Mouse (Mus musculus) lung, adult 2 months (tissue): ENCODE results near the gene Tmem45b.

ENCODE experiments used
- CTCF ChIP-seq: fragments of 200-500 bp; IDR thresholded peaks from 2 replicates; pipeline ENCODE4 v1.5.1; 2011; ENCODE audit warnings: mild to moderate bottlenecking, low read length, control low read depth; ENCODE audit not compliant: insufficient read depth
- POLR2A ChIP-seq: fragments of 200-500 bp; IDR thresholded peaks from 2 replicates; pipeline ENCODE4 v1.6.1; 2011; ENCODE audit warnings: low read depth, mild to moderate bottlenecking, control low read depth, low read length, borderline replicate concordance; ENCODE audit errors: extremely low read depth

DNA sequence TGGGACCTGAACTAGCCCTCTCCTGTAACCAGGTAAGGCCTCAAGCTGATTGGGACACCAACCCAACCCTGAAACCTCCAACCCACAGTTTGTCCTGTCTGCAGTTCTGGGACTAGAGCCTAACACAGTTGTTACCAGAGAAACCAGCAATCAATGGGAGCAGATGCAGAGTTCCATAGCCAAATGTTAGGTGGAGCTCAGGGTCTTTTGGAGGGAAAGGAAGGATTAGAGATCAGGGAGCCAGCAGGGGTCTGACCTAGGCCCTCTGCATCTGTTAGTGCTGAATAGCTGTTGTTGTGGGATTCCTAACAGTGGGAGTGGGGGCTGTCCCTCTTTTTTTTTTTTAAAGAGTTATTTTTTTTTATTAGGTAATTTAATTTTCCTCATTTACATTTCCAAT is 87.6 kb downstream of the Tmem45b start:
- TF ChIP-seq CTCF (no peak), POLR2A (no peak)
